Mouse (Mus musculus): ENCODE results near the gene Pkm. TPM values are rescaled to one million over a fixed set of nuclear protein-coding genes. Genes with fewer than 3 reads are reported as not detected.

Gene Pkm
- total and polyA plus RNA-seq, 2 experiments, result 22.7 to 23.4 TPM

GRCm38 (mm10) chr9:59663226-59663625 is 7.1 kb downstream of the Pkm start:
- H3K27me3 ChIP-seq (ENCODE audit: control insufficient read depth, insufficient read depth, low read length), result peaks cover 10% of the 10 kb centered on the region; the same call in 1 of the 2 replicates
- no peak for DNase-seq (ENCODE audit: extremely low read depth, low read depth, low spot score)
- TF ChIP-seq CTCF (IDR thresholded peaks at IDR 0.05; ENCODE audit: low read depth, low read length) (no peak), POLR2A (IDR thresholded peaks at IDR 0.05; ENCODE audit: extremely low read depth, insufficient read depth, low read length) (no peak)
- H3K4me1 ChIP-seq (ENCODE audit: control insufficient read depth, insufficient read depth, low read length), result no peaks in the 10 kb centered on the region; the same call in 1 of the 2 replicates
- H3K9ac ChIP-seq (ENCODE audit: low read depth, low read length), result no peak overlapping the region
- 87% methylated on average over 7 of the region's 7 CpGs for WGBS
- H3K36me3 ChIP-seq (ENCODE audit: control insufficient read depth, insufficient read depth, low read length), result no peaks in the 10 kb centered on the region
- no peak overlapping the region for H3K27ac ChIP-seq (replicated peaks; ENCODE audit: insufficient read depth, low read depth, low read length)
- H3K79me2 ChIP-seq (ENCODE audit: control insufficient read depth, insufficient read depth, low read length), result no peaks in the 10 kb centered on the region
- H3K4me3 ChIP-seq (ENCODE audit: insufficient read depth, low read depth, low read length), result no peak overlapping the region

DNA sequence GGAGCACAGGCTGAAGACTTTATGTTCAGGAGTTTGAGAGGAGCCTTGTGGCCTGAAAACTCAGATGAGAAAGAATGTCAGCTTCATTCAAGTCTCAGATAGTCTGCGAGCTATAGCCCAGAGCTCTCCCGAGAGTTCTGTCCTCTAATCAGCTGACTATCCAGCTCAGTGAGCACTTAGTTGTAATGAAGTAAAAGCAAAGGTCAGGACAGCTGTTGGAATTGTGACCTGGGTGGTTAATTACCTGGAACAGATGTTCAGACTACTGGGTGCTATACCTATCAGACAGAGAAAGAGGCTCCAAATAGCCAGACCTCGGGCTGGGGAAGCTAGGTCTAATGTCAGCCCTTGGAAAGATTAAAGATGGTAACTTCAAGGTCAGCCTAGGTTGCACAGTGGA is 7.8 kb downstream of the Pkm start:
- Histone ChIP-seq H3K36me3 (ENCODE audit: control insufficient read depth, insufficient read depth, low read length) (no peaks in the 10 kb centered on the region), H3K4me3 (ENCODE audit: insufficient read depth, low read depth, low read length) (no peak overlapping the region), H3K9ac (ENCODE audit: low read depth, low read length) (no peak overlapping the region), H3K27me3 (ENCODE audit: control insufficient read depth, insufficient read depth, low read length) (peaks cover 10% of the 10 kb centered on the region; the same call in 1 of the 2 replicates), H3K4me1 (ENCODE audit: control insufficient read depth, insufficient read depth, low read length) (no peaks in the 10 kb centered on the region; the same call in 1 of the 2 replicates), H3K27ac (replicated peaks; ENCODE audit: insufficient read depth, low read depth, low read length) (no peak overlapping the region), H3K79me2 (ENCODE audit: control insufficient read depth, insufficient read depth, low read length) (no peaks in the 10 kb centered on the region)
- 77% methylated on average over 3 of the region's 3 CpGs for WGBS
- TF ChIP-seq POLR2A (IDR thresholded peaks at IDR 0.05; ENCODE audit: extremely low read depth, insufficient read depth, low read length), result no peak
- DNase-seq (ENCODE audit: extremely low read depth, low read depth, low spot score), result no peak

- no peak overlapping the region for H3K9ac ChIP-seq (ENCODE audit: low read depth, low read length)
- DNase-seq (ENCODE audit: extremely low read depth, low read depth, low spot score), result peak; percentile 40
- no peaks in the 10 kb centered on the region for H3K79me2 ChIP-seq (ENCODE audit: control insufficient read depth, insufficient read depth, low read length)
- peaks cover 10% of the 10 kb centered on the region; the same call in 1 of the 2 replicates for H3K27me3 ChIP-seq (ENCODE audit: control insufficient read depth, insufficient read depth, low read length)
- TF ChIP-seq CTCF (IDR thresholded peaks at IDR 0.05; ENCODE audit: low read depth, low read length) (no peak), POLR2A (IDR thresholded peaks at IDR 0.05; ENCODE audit: extremely low read depth, insufficient read depth, low read length) (no peak)
- no peak overlapping the region for H3K4me3 ChIP-seq (ENCODE audit: insufficient read depth, low read depth, low read length)
- no peak overlapping the region for H3K27ac ChIP-seq (replicated peaks; ENCODE audit: insufficient read depth, low read depth, low read length)
- H3K4me1 ChIP-seq (ENCODE audit: control insufficient read depth, insufficient read depth, low read length), result no peaks in the 10 kb centered on the region; the same call in 1 of the 2 replicates
- 67% methylated on average over 4 of the region's 4 CpGs for WGBS
- no peaks in the 10 kb centered on the region for H3K36me3 ChIP-seq (ENCODE audit: control insufficient read depth, insufficient read depth, low read length)
Observed at GRCm38 (mm10) chr9:59664664-59665256, 8.6 kb downstream of the Pkm start.

DNA sequence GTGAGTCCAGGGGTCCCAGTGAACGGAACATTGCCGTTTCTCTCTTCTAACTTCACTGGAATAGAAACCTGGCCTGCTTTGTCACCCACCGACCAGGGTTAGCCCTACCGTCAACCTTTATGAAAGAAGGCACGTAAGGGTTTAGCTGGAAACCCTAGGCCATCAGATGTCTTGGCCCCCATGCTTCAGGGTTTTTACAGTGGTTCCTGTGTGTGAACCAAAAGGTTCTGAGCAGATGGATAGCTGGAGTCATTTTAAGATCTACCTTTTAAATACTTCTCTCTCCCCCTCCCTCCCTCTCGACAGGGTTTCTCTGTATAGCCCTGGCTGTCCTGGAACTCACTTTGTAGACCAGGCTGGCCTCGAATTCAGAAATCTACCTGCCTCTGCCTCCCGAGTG is 9.8 kb downstream of the Pkm start:
- Histone ChIP-seq H3K79me2 (ENCODE audit: control insufficient read depth, insufficient read depth, low read length) (no peaks in the 10 kb centered on the region), H3K9ac (ENCODE audit: low read depth, low read length) (no peak overlapping the region), H3K27me3 (ENCODE audit: control insufficient read depth, insufficient read depth, low read length) (peaks cover 10% of the 10 kb centered on the region; the same call in 1 of the 2 replicates), H3K27ac (replicated peaks; ENCODE audit: insufficient read depth, low read depth, low read length) (no peak overlapping the region), H3K4me1 (ENCODE audit: control insufficient read depth, insufficient read depth, low read length) (no peaks in the 10 kb centered on the region; the same call in 1 of the 2 replicates), H3K36me3 (ENCODE audit: control insufficient read depth, insufficient read depth, low read length) (no peaks in the 10 kb centered on the region), H3K4me3 (ENCODE audit: insufficient read depth, low read depth, low read length) (no peak overlapping the region)
- 92% methylated on average over 8 of the region's 8 CpGs for WGBS
- no peak for TF ChIP-seq CTCF (IDR thresholded peaks at IDR 0.05; ENCODE audit: low read depth, low read length)
- no peak for TF ChIP-seq POLR2A (IDR thresholded peaks at IDR 0.05; ENCODE audit: extremely low read depth, insufficient read depth, low read length)
- DNase-seq (ENCODE audit: extremely low read depth, low read depth, low spot score), result no peak

DNA sequence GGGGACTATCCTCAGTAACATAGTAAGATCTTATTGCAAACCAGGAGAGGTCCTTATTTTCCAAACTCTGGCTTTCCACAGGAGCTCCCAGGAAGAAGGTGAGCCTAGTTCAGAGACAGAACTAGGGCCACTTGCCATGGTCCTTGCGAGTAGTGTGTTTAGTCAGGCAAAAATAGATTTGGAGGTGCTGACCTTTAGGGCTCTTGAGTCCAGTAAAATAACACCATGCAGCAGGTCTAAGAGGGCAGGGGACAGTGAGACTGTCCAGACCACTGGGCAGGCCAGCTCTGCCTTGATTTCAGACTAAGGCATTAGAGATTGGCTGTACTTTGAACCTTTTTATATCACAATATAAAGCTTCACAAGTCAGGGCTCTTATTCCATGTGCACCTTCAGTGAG is 10.6 kb downstream of the Pkm start:
- WGBS, result 44% methylated on average over 1 of the region's 1 CpGs
- Histone ChIP-seq H3K27me3 (ENCODE audit: control insufficient read depth, insufficient read depth, low read length) (peaks cover 10% of the 10 kb centered on the region), H3K9ac (ENCODE audit: low read depth, low read length) (no peak overlapping the region), H3K79me2 (ENCODE audit: control insufficient read depth, insufficient read depth, low read length) (no peaks in the 10 kb centered on the region), H3K36me3 (ENCODE audit: control insufficient read depth, insufficient read depth, low read length) (no peaks in the 10 kb centered on the region), H3K27ac (replicated peaks; ENCODE audit: insufficient read depth, low read depth, low read length) (no peak overlapping the region), H3K4me1 (ENCODE audit: control insufficient read depth, insufficient read depth, low read length) (no peaks in the 10 kb centered on the region; the same call in 1 of the 2 replicates), H3K4me3 (ENCODE audit: insufficient read depth, low read depth, low read length) (no peak overlapping the region)
- no peak for DNase-seq (ENCODE audit: extremely low read depth, low read depth, low spot score)
- TF ChIP-seq CTCF (IDR thresholded peaks at IDR 0.05; ENCODE audit: low read depth, low read length), result no peak
- no peak for TF ChIP-seq POLR2A (IDR thresholded peaks at IDR 0.05; ENCODE audit: extremely low read depth, insufficient read depth, low read length)

DNA sequence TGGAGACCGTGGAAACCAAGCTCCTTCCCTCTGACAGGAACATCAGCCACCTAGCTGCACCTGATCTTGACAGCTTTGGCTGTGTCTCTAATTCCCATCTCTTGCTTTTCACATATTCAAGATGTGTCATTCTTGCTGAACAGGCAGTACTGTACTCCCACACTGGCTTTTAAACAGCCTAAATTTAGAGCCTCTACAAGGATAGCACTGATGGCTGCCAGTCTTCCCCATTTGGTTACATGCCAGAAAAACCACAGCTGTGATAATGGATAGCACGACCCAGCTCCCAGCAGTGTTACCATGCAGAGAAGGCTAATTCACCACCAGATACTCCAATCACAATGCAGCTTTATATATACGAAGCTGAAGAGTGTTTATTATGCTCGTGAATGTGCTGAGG is 11.1 kb downstream of the Pkm start:
- no peak overlapping the region for H3K4me3 ChIP-seq (ENCODE audit: insufficient read depth, low read depth, low read length)
- DNase-seq (ENCODE audit: extremely low read depth, low read depth, low spot score), result no peak
- H3K9ac ChIP-seq (ENCODE audit: low read depth, low read length), result no peak overlapping the region
- H3K4me1 ChIP-seq (ENCODE audit: control insufficient read depth, insufficient read depth, low read length), result no peaks in the 10 kb centered on the region; the same call in 1 of the 2 replicates
- H3K27ac ChIP-seq (replicated peaks; ENCODE audit: insufficient read depth, low read depth, low read length), result no peak overlapping the region
- peaks cover 10% of the 10 kb centered on the region for H3K27me3 ChIP-seq (ENCODE audit: control insufficient read depth, insufficient read depth, low read length)
- H3K36me3 ChIP-seq (ENCODE audit: control insufficient read depth, insufficient read depth, low read length), result no peaks in the 10 kb centered on the region
- WGBS, result 56% methylated on average over 4 of the region's 4 CpGs
- TF ChIP-seq CTCF (IDR thresholded peaks at IDR 0.05; ENCODE audit: low read depth, low read length) (no peak), POLR2A (IDR thresholded peaks at IDR 0.05; ENCODE audit: extremely low read depth, insufficient read depth, low read length) (no peak)
- no peaks in the 10 kb centered on the region for H3K79me2 ChIP-seq (ENCODE audit: control insufficient read depth, insufficient read depth, low read length)

All from liver, adult 2 months (tissue).